Comparison of ENCODE assay signal across 9 mouse cellular contexts in the genomic region with DNA sequence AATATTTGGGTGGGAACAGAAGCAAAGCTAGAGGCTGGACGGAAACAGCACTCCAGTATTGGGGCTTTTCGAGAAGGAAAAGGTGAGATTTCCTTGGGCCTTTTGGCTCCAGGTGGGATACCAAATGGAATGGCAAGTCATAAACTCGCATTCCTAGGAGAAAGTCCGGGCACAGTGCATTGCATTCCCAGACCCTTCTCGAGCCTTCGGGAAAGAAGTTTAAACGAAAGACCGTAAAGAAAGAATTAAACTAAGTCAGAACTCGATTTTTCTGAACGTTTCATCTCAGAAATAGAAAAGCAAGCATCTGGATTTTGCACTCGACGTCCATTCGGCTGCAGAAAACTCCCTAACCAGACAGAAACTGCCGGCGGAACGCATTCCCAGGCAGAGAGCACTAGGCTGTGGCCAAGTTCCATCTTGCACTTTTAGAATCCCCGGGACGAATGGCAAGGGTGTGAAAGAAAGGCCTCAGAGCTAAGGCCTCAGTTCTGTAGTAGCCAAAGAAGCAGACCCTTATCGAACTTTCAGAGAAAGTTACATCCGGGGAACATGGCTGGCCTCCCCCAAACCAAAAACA. TPM values are rescaled to one million over a fixed set of nuclear protein-coding genes. Genes with fewer than 3 reads are reported as not detected.
A peak's percentile ranks its signal among the peaks of the same experiment; 100 is the strongest.
DNase-seq lines count a peak whose midpoint lies in the region; ATAC-seq and TF ChIP-seq lines count a peak whose summit lies in the region.
"Had no signal": no experiment of that assay in that cellular context is flagged by ENCODE, and none has a peak within 500 bp of the region (broad histone marks: within the 10 kb centered on the region; RNA-seq: fewer than 3 reads in every experiment).

No protein-coding gene starts in this region.

- TF ChIP-seq CTCF in hindbrain, postnatal 0 days (IDR thresholded peaks at IDR 0.05; ENCODE audit: low read depth): no peak; the same call in 1 of the 2 replicates
- no peak for TF ChIP-seq CTCF in midbrain, postnatal 0 days (IDR thresholded peaks at IDR 0.05)

- peak; percentile 46 for DNase-seq in embryo, embryonic 9.5 days (ENCODE audit: extremely low spot score)
- DNase-seq in embryo, embryonic 10.5 days (ENCODE audit: low spot score): no peak
- DNase-seq in lung, postnatal 25 days (ENCODE audit: low spot score): no peak
- no peak for DNase-seq in hindbrain, postnatal 0 days (ENCODE audit: low spot score)
- no peak for DNase-seq in midbrain, postnatal 0 days (ENCODE audit: low spot score)
- no peak for DNase-seq in thymus, postnatal 36 days
- DNase-seq in spleen, postnatal 14 days (ENCODE audit: low spot score in 2 of 2): no peak

- H3K4me1 ChIP-seq in lung, embryonic 15.5 days: peaks cover 47% of the 10 kb centered on the region
- peaks cover 10% of the 10 kb centered on the region; the same call in 1 of the 2 replicates for H3K4me1 ChIP-seq in hindbrain, postnatal 0 days (ENCODE audit: insufficient read depth, low read length)
- peaks cover 4% of the 10 kb centered on the region; the same call in 1 of the 2 replicates for H3K4me1 ChIP-seq in midbrain, postnatal 0 days (ENCODE audit: insufficient read depth, low read length)

- ATAC-seq in lung, embryonic 15.5 days (ENCODE audit: borderline replicate concordance, extremely low read depth, low FRiP score, low TSS enrichment): no peak
- no peak for ATAC-seq in hindbrain, postnatal 0 days
- ATAC-seq in midbrain, postnatal 0 days (ENCODE audit: low FRiP score): no peak

- H3K4me3 ChIP-seq in lung, embryonic 15.5 days: 0 out of 2 replicates have a peak overlapping the region, but pooled peaks have one; percentile 31
- peak overlapping the region; percentile 26; the same call in 1 of the 2 replicates for H3K4me3 ChIP-seq in hindbrain, postnatal 0 days (ENCODE audit: low read length)
- H3K4me3 ChIP-seq in midbrain, postnatal 0 days (ENCODE audit: low read depth, low read length): peak overlapping the region; percentile 43

- H3K9ac ChIP-seq in lung, embryonic 15.5 days: no peak overlapping the region
- H3K9ac ChIP-seq in hindbrain, postnatal 0 days (replicated peaks; ENCODE audit: low read length): no peak overlapping the region
- H3K9ac ChIP-seq in midbrain, postnatal 0 days (replicated peaks; ENCODE audit: low read length, poor library complexity, severe bottlenecking): no peak overlapping the region

- no peaks in the 10 kb centered on the region for H3K36me3 ChIP-seq in lung, embryonic 15.5 days
- no peaks in the 10 kb centered on the region for H3K36me3 ChIP-seq in hindbrain, postnatal 0 days (ENCODE audit: insufficient read depth, low read length)
- no peaks in the 10 kb centered on the region for H3K36me3 ChIP-seq in midbrain, postnatal 0 days (ENCODE audit: insufficient read depth, low read length)

- WGBS in lung, embryonic 15.5 days: 2% methylated on average over 20 of the region's 20 CpGs
- WGBS in hindbrain, postnatal 0 days: 2% methylated on average over 20 of the region's 20 CpGs
- WGBS in midbrain, postnatal 0 days: 11% methylated on average over 20 of the region's 20 CpGs

- no peak overlapping the region for H3K4me2 ChIP-seq in lung, embryonic 15.5 days
- peak overlapping the region; percentile 50; the same call in 1 of the 2 replicates for H3K4me2 ChIP-seq in hindbrain, postnatal 0 days (ENCODE audit: low read depth, low read length)
- H3K4me2 ChIP-seq in midbrain, postnatal 0 days (ENCODE audit: low read depth, low read length, poor library complexity, severe bottlenecking): peak overlapping the region; percentile 52

- H3K27me3 ChIP-seq in lung, embryonic 15.5 days: peaks cover 97% of the 10 kb centered on the region
- peaks cover 66% of the 10 kb centered on the region for H3K27me3 ChIP-seq in hindbrain, postnatal 0 days (ENCODE audit: insufficient read depth, low read length)
- H3K27me3 ChIP-seq in midbrain, postnatal 0 days (ENCODE audit: insufficient read depth, low read length): peaks cover 39% of the 10 kb centered on the region

- no peak overlapping the region for H3K27ac ChIP-seq in lung, embryonic 15.5 days
- no peak overlapping the region for H3K27ac ChIP-seq in hindbrain, postnatal 0 days
- no peak overlapping the region; the same call in 1 of the 2 replicates for H3K27ac ChIP-seq in midbrain, postnatal 0 days (ENCODE audit: low read depth, low read length)

- H3K9me3 ChIP-seq in lung, embryonic 15.5 days: no peaks in the 10 kb centered on the region
- no peaks in the 10 kb centered on the region for H3K9me3 ChIP-seq in hindbrain, postnatal 0 days (ENCODE audit: low read length)
- no peaks in the 10 kb centered on the region for H3K9me3 ChIP-seq in midbrain, postnatal 0 days (ENCODE audit: low read length)

RNA-seq across cellular contexts. Expression of a gene that starts 5.0 kb away (rescaled TPM):
- 0.25 and 0.50 TPM in 2 replicates for polyA plus RNA-seq in lung, embryonic 15.5 days (2015; fragmentation: Nextera tagmentation; extraction: Ambion mirVana)
- total RNA-seq in hindbrain, postnatal 0 days (2014; rRNA removed): 0.36 and 1.2 TPM in 2 replicates
- polyA plus RNA-seq in hindbrain, postnatal 0 days (2015; fragmentation: Nextera tagmentation; extraction: Ambion mirVana): 0.74 and 0.86 TPM in 2 replicates
- total RNA-seq in midbrain, postnatal 0 days (2014; rRNA removed): 5.5 and 6.5 TPM in 2 replicates
- 7.6 and 8.1 TPM in 2 replicates for polyA plus RNA-seq in midbrain, postnatal 0 days (2015; fragmentation: Nextera tagmentation; extraction: Ambion mirVana)
- total RNA-seq: gastrocnemius, adult 8-10 months had no signal
